Mouse (Mus musculus): Measurements from ENCODE around the gene Csn1s2b. TPM values are rescaled to one million over a fixed set of nuclear protein-coding genes. Genes with fewer than 3 reads are reported as not detected.

Gene Csn1s2b
- not detected in 4 replicates for total RNA-seq (2023)

DNA sequence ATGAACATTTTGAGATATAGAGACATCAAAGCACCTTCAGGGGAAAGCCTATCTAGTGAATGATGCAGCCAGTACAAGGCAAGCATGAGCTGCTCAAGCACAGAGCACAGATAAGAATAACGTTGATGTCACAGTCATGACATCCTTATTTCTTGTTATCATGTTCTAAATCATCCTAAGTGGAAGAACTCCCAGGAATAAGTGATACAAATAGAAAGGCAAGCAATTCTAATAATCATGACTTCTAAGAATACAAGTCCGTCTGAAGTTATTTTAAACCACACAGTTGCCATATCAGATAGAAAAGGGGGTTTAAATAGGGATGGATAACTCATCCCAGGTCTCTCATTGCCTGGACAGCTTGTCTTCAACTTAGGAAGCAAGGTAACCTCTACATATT is at the start of gene Csn1s2b:
TSS of gene Csn1s2b (plus strand) at position 301 of the 400 bp plus-strand sequence.

GRCm38 (mm10) chr5:87774267-87774666 is 33.6 kb upstream of the Csn1s2b start, which contains the start of gene Csn1s2a:
Gene Csn1s2a, plus strand, starts transcription at chr5:87774567.

GRCm38 (mm10) chr5:87825386-87825785 is 17.5 kb downstream of the Csn1s2b start, which contains the start of gene Prr27:
Gene Prr27, plus strand, starts transcription at chr5:87825686.

Other genes starting within 250 kb of the Csn1s2b start
- gene Sult1d1, start 239.1 kb upstream of the Csn1s2b start, total RNA-seq (2023), result not detected in 4 replicates
- not detected in 4 replicates for gene Sult1e1, start 216.5 kb upstream of the Csn1s2b start, total RNA-seq (2023)
- not detected in 4 replicates for gene Csn1s1, start 141.9 kb upstream of the Csn1s2b start, total RNA-seq (2023)
- not detected in 4 replicates for gene Csn2, start 108.5 kb upstream of the Csn1s2b start, total RNA-seq (2023)
- gene Csn1s2a, start 33.5 kb upstream of the Csn1s2b start, total RNA-seq (2023), result not detected in 4 replicates
- gene Prr27, start 17.6 kb downstream of the Csn1s2b start, total RNA-seq (2023), result not detected in 4 replicates
- not detected in 4 replicates for gene Odam, start 76.9 kb downstream of the Csn1s2b start, total RNA-seq (2023)
- gene Csn3, start 117.5 kb downstream of the Csn1s2b start, total RNA-seq (2023), result not detected in 4 replicates
- gene 2310003L06Rik, start 161.4 kb downstream of the Csn1s2b start, total RNA-seq (2023), result not detected in 4 replicates
- not detected in 4 replicates for gene Gm28434, start 161.4 kb downstream of the Csn1s2b start, total RNA-seq (2023)
- gene Cabs1, start 171.4 kb downstream of the Csn1s2b start, total RNA-seq (2023), result not detected in 4 replicates
- not detected in 4 replicates for gene Smr3a, start 194.5 kb downstream of the Csn1s2b start, total RNA-seq (2023)

Data from B cell, adult 62 days (primary cell).